Mouse (Mus musculus) intestine, postnatal 0 days (tissue): ENCODE data around the gene A930033H14Rik. TPM values are rescaled to one million over a fixed set of nuclear protein-coding genes. Genes with fewer than 3 reads are reported as not detected.

ENCODE experiments used
- ATAC-seq: fragments of 200-750 bp; cut with Nextera tagmentation; 2 replicates; pipeline ENCODE4 v1.8.0; 2017; ENCODE audit warnings: mild to moderate bottlenecking, moderate TSS enrichment, moderate library complexity
- H3K27ac ChIP-seq: fragments of 300-500 bp; sonication (generic); 2 replicates; pipeline ENCODE4 v1.5.1; 2014; ENCODE audit warnings: mild to moderate bottlenecking, low read depth, low read length, moderate library complexity
- H3K27me3 ChIP-seq: fragments of 300-500 bp; sonication (generic); replicated peaks from 2 replicates; pipeline ENCODE4 v1.6.1; 2014; ENCODE audit warnings: low read length, mixed read lengths; ENCODE audit not compliant: control insufficient read depth, insufficient read depth
- H3K36me3 ChIP-seq: fragments of 300-500 bp; sonication (generic); 2 replicates; pipeline ENCODE4 v1.6.1; 2014; ENCODE audit warnings: mild to moderate bottlenecking, moderate library complexity; ENCODE audit not compliant: control insufficient read depth, insufficient read depth
- H3K4me1 ChIP-seq: fragments of 300-500 bp; sonication (generic); replicated peaks from 2 replicates; pipeline ENCODE4 v1.6.1; 2014; ENCODE audit warnings: antibody characterized with exemption, low read length, mixed read lengths; ENCODE audit not compliant: control insufficient read depth, insufficient read depth
- H3K4me2 ChIP-seq: fragments of 300-500 bp; sonication (generic); replicated peaks from 2 replicates; pipeline ENCODE4 v1.6.1; 2014; ENCODE audit warnings: low read depth, mild to moderate bottlenecking, moderate library complexity
- H3K4me3 ChIP-seq: fragments of 300-500 bp; sonication (generic); 2 replicates; pipeline ENCODE4 v1.5.1; 2014; ENCODE audit warnings: low read depth, low read length
- H3K9ac ChIP-seq: fragments of 300-500 bp; sonication (generic); 2 replicates; pipeline ENCODE4 v1.6.1; 2014; ENCODE audit warnings: mild to moderate bottlenecking, low read depth, low read length
- H3K9me3 ChIP-seq: fragments of 300-500 bp; sonication (generic); 2 replicates; pipeline ENCODE4 v1.6.1; 2016; ENCODE audit warnings: mixed run types; ENCODE audit not compliant: control insufficient read depth
- CTCF ChIP-seq: sonication (generic); IDR thresholded peaks from 2 replicates; pipeline ENCODE4 v1.5.1; 2016; ENCODE audit warnings: low read depth, mild to moderate bottlenecking, control low read depth, antibody characterized with exemption, moderate library complexity
- WGBS: fragments of 180-500 bp; shearing (Covaris S2); extraction: QIAGEN DNeasy Blood & Tissue Kit; methylation state at CpG from one replicate; pipeline ENCODE4 v1.1.7; 2014; 5-methylcytosine and 5-hydroxymethylcytosine counted together
- polyA plus RNA-seq: library from polyadenylated mRNA; unstranded; fragments of >200 nt; fragmentation: Nextera tagmentation; extraction: Ambion mirVana; gene quantifications from 2 replicates; pipeline ENCODE4 v1.2.1, GENCODE M21; 2015

The A930033H14Rik gene
- polyA plus RNA-seq, 1 experiment from 2014 or later = 1.0 TPM

DNA sequence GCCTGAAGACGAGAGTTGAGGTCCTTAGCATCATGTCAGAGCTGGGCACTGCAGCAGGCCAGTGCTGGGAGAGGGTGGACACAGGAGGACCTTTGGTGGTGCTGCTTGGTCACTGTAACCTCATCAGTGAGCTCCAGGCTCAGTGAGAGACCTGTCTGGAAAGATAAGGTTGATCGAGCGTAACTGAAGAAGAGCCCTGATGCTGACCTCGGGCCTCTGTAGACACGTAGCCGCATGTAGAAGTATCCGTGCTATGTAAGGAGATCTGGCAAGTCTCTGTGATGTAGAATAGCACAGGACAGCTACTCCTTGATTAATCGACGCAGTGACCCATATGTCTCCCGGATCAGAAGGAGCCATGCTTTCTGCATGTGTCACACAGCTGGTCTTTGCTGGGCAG, 19.2 kb downstream of the A930033H14Rik start:
- Histone ChIP-seq H3K4me2 (no peak overlapping the region), H3K4me3 (no peak overlapping the region), H3K9ac (no peak overlapping the region), H3K27me3 (no peaks in the 10 kb centered on the region), H3K36me3 (no peaks in the 10 kb centered on the region), H3K27ac (no peak overlapping the region), H3K9me3 (no peaks in the 10 kb centered on the region), H3K4me1 (no peaks in the 10 kb centered on the region)
- WGBS = 90% methylated on average over 10 of the region's 10 CpGs
- no peak for TF ChIP-seq CTCF
- no peak for ATAC-seq

DNA sequence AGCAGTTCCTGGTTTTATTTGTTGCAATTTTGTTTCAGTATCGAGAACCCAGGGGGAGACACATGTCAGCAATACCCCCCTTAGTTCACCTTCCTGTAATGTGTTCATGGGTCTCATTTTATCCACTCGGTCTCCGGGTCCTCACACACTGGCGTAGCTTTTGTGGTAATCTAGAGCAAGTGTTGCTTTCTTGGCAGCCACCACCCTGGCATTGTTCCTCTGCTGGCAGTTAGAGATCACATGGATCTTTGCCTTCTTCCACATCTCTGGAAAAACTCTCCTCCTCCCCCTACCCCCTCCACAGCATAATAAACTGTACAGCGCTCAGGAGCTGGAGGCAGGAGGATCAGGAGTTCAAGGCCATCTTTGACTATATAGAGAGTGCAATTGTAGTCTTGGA, 20.6 kb downstream of the A930033H14Rik start:
- no peak overlapping the region for H3K9ac ChIP-seq
- H3K4me1 ChIP-seq = no peaks in the 10 kb centered on the region
- H3K4me2 ChIP-seq = no peak overlapping the region
- no peaks in the 10 kb centered on the region for H3K9me3 ChIP-seq
- no peaks in the 10 kb centered on the region for H3K36me3 ChIP-seq
- no peak overlapping the region for H3K27ac ChIP-seq
- WGBS = 87% methylated on average over 5 of the region's 5 CpGs
- ATAC-seq = no peak
- H3K27me3 ChIP-seq = no peaks in the 10 kb centered on the region
- no peak overlapping the region for H3K4me3 ChIP-seq
- no peak for TF ChIP-seq CTCF

DNA sequence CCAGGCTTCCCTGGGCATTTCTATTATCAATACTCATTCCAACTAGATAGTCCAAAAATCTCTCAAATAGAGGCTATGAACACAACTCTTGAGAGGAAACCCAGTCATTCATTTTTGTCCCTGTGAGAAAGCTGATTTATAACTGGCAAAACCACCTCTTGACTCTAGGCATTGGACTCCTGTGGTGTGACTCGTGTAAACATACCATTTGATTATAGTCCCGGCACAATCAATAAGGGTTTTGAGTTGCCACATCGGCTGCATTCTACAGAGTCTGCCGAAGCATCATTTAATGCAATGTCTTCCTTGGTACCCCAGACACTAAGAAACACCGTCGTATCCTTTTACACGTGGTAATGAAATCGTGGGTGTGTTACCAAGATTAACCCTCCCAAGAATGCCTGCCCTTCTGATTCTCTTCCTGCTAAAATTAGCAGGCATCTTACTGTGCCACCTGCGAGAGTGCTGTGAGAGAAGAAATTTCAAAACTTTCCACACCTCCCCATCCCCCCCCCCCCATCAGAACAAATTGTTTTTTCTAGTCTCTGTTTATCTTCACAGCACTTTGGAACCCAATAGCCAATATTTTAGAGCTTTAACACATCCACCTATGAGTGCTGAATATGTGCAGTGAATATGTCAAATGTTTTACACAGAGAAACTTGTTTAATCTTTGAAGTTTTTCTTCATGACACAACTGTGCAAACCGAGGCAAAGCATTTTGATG, 22.3 kb downstream of the A930033H14Rik start:
- Histone ChIP-seq H3K9me3 (no peaks in the 10 kb centered on the region), H3K4me2 (no peak overlapping the region), H3K27ac (no peak overlapping the region), H3K4me1 (no peaks in the 10 kb centered on the region), H3K27me3 (no peaks in the 10 kb centered on the region), H3K9ac (no peak overlapping the region), H3K4me3 (no peak overlapping the region), H3K36me3 (no peaks in the 10 kb centered on the region)
- 57% methylated on average over 10 of the region's 10 CpGs for WGBS
- TF ChIP-seq CTCF = no peak
- no peak for ATAC-seq

DNA sequence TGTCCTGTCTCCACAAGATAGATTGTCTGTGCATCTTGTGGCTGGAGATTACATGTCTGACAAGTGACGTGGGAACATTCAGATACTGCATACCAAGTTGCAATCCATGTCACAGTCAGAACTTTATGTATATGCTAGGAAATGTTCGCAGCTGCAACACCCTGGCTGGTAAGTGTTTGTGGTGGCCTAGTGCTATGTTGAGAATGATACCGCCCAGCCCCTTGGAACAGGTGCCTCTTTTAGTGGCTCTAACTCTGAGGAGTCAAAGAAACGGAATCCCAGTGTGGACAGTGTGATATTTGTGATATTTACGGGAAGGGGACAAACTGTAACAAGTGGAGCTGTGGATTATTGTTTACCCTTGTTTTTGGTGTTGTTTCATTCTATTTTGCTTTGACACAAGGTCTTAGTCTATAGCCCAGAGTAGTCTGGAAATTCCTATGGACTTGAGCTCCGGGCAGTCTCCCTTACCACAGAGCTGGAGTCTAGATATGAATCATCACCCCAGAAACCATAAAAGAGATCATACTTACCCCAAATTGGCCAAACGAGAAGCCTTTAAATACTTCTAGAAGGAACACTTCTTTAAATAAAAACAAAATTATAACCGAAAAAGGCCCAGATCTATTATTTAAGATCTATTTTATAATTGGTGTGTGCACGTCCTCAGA, 25.0 kb downstream of the A930033H14Rik start:
- H3K9me3 ChIP-seq = no peaks in the 10 kb centered on the region
- TF ChIP-seq CTCF = no peak
- H3K9ac ChIP-seq = no peak overlapping the region
- no peak for ATAC-seq
- H3K27ac ChIP-seq = no peak overlapping the region
- no peaks in the 10 kb centered on the region for H3K27me3 ChIP-seq
- 84% methylated on average over 9 of the region's 9 CpGs for WGBS
- H3K4me3 ChIP-seq = no peak overlapping the region
- no peaks in the 10 kb centered on the region for H3K4me1 ChIP-seq
- no peak overlapping the region for H3K4me2 ChIP-seq
- H3K36me3 ChIP-seq = no peaks in the 10 kb centered on the region

DNA sequence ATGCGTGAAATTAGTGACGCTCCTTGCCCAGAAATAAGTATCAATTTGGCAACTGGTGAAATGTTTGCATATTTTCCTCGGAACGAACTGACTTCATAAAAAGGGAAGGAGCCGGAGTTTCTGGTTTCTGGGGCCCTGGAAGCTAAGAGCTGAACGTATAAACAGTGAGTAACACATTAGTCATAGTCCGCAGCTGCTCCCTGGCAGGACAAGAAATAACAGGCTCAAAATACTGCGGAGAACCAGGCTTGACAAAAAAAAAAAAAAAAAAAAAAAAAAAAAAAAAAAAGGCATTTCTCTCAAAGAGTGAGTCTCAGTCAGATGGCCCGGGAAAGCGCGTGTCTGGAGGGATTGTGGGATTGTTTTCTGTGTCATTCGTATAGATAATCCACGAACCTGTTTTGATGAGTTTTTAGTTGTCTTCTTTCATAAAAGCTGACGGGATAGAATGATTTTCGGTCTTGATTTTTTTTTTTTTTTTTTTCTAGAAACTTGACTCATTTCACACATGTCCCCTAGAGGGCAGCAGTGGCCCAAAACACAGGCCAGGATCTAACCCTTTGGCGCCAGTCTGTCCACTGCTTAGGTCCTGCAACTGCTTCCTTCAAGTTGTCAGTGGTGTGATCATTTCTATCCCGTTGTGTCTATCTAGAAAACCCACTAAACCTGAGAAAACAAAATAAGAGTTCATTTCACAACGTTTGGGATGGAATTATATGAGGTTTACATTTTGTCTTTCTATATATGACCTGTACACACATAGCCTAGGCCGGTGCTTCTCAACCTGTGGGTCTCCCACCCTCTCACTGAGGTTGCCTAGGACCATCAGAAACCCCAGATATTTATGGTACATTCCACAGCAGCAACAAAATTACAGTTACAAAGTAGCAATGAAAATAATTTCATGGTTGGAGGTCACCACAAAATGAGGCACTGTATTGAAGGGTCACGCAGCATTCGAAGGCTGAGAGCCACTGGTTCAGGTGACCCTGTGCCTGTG, 26.7 kb downstream of the A930033H14Rik start:
- H3K9ac ChIP-seq = no peak overlapping the region
- ATAC-seq = peak; percentile 84
- 0 out of 2 replicates have a peak overlapping the region, but pooled peaks have one; percentile 6 for H3K27ac ChIP-seq
- peak; percentile 85 for TF ChIP-seq CTCF
- H3K36me3 ChIP-seq = no peaks in the 10 kb centered on the region
- H3K4me3 ChIP-seq = peak overlapping the region; percentile 28
- peak overlapping the region; percentile 58 for H3K4me2 ChIP-seq
- WGBS = 15% methylated on average over 21 of the region's 21 CpGs
- H3K9me3 ChIP-seq = no peaks in the 10 kb centered on the region
- H3K27me3 ChIP-seq = no peaks in the 10 kb centered on the region
- no peaks in the 10 kb centered on the region for H3K4me1 ChIP-seq

DNA sequence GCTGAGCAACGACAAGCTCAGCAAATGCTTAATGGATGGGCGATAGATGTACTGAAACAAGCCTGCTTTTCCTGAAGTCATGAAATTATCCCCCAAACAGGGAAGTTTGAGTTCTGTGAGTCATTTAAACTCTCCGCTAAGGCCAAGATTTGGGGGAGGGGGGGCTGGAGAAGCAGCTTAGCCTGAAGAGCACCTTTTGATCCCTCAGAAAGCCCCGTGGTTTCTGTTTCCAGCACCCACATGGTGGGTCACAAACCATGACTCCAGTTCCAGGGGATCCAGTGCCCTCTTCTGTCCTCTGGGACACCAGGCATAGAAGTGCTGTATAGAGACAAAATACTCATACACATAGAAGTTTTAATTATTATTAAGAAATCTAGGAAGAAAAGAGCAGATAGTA, 27.5 kb downstream of the A930033H14Rik start:
- Histone ChIP-seq H3K9me3 (no peaks in the 10 kb centered on the region), H3K4me2 (peak overlapping the region; percentile 58), H3K4me3 (no peak overlapping the region), H3K4me1 (no peaks in the 10 kb centered on the region), H3K27ac (peak overlapping the region; percentile 10; the same call in 1 of the 2 replicates), H3K36me3 (no peaks in the 10 kb centered on the region), H3K9ac (no peak overlapping the region), H3K27me3 (no peaks in the 10 kb centered on the region)
- peak; percentile 30; the same call in 1 of the 2 replicates for TF ChIP-seq CTCF
- ATAC-seq = no peak
- 48% methylated on average over 4 of the region's 4 CpGs for WGBS
